Mouse (Mus musculus): Measurements from ENCODE around the gene Frs3.
A peak's percentile ranks its signal among the peaks of the same experiment; 100 is the strongest.

Gene Frs3

GRCm38 (mm10) chr17:47730633-47731575, 42.1 kb downstream of the Frs3 start:
- DNase-seq (ENCODE audit: inconsistent age in 2 of 2, low spot score in 1 of 2) = no peak

- no peak for DNase-seq (ENCODE audit: inconsistent age in 2 of 2, low spot score in 1 of 2)
Observed at GRCm38 (mm10) chr17:47735553-47736100, 46.8 kb downstream of the Frs3 start.

- DNase-seq (ENCODE audit: inconsistent age in 2 of 2, low spot score in 1 of 2) = peak; percentile 97 to 99
Observed at GRCm38 (mm10) chr17:47736856-47737255, 48.0 kb downstream of the Frs3 start, which contains the start of gene Tfeb. Gene Tfeb, plus strand, starts transcription at chr17:47737030.

- DNase-seq (ENCODE audit: inconsistent age in 2 of 2, low spot score in 1 of 2) = peak; percentile 95 to 98
Observed at GRCm38 (mm10) chr17:47737271-47738065, 48.6 kb downstream of the Frs3 start.

- peak; percentile 76 to 78 for DNase-seq (ENCODE audit: inconsistent age in 2 of 2, low spot score in 1 of 2)
Observed at GRCm38 (mm10) chr17:47738066-47738878, 49.4 kb downstream of the Frs3 start.

- DNase-seq (ENCODE audit: inconsistent age in 2 of 2, low spot score in 1 of 2) = peak in 1 of 2 experiments; percentile 33
Observed at GRCm38 (mm10) chr17:47738879-47739798, 50.3 kb downstream of the Frs3 start.

- peak in 1 of 2 experiments; percentile 28 for DNase-seq (ENCODE audit: inconsistent age in 2 of 2, low spot score in 1 of 2)
Observed at GRCm38 (mm10) chr17:47740186-47740585, 51.4 kb downstream of the Frs3 start.

- DNase-seq (ENCODE audit: inconsistent age in 2 of 2, low spot score in 1 of 2) = peak in 1 of 2 experiments; percentile 62
Observed at GRCm38 (mm10) chr17:47742991-47743734, 54.3 kb downstream of the Frs3 start.

GRCm38 (mm10) chr17:47744086-47744485, 55.3 kb downstream of the Frs3 start:
- peak in 1 of 2 experiments; percentile 35 for DNase-seq (ENCODE audit: inconsistent age in 2 of 2, low spot score in 1 of 2)

GRCm38 (mm10) chr17:47744746-47745368, 56.0 kb downstream of the Frs3 start:
- peak in 1 of 2 experiments; percentile 61 for DNase-seq (ENCODE audit: inconsistent age in 2 of 2, low spot score in 1 of 2)

- peak; percentile 79 to 83 for DNase-seq (ENCODE audit: inconsistent age in 2 of 2, low spot score in 1 of 2)
Observed at GRCm38 (mm10) chr17:47748791-47749553, 60.1 kb downstream of the Frs3 start.

- no peak for DNase-seq (ENCODE audit: inconsistent age in 2 of 2, low spot score in 1 of 2)
Observed at GRCm38 (mm10) chr17:47749626-47750025, 60.8 kb downstream of the Frs3 start.

GRCm38 (mm10) chr17:47750101-47750500, 61.3 kb downstream of the Frs3 start:
- peak in 1 of 2 experiments; percentile 33 for DNase-seq (ENCODE audit: inconsistent age in 2 of 2, low spot score in 1 of 2)

GRCm38 (mm10) chr17:47751811-47752210, 63.0 kb downstream of the Frs3 start:
- DNase-seq (ENCODE audit: inconsistent age in 2 of 2, low spot score in 1 of 2) = no peak

GRCm38 (mm10) chr17:47753130-47753775, 64.4 kb downstream of the Frs3 start:
- DNase-seq (ENCODE audit: inconsistent age in 2 of 2, low spot score in 1 of 2) = no peak

All from adrenal gland, adult (tissue).